Mouse (Mus musculus): ENCODE measurements around the gene Nlrc4. TPM values are rescaled to one million over a fixed set of nuclear protein-coding genes. Genes with fewer than 3 reads are reported as not detected.

Gene Nlrc4
- total and polyA plus RNA-seq, 3 experiments = 1.9 to 6.0 (median 3.3) TPM

DNA sequence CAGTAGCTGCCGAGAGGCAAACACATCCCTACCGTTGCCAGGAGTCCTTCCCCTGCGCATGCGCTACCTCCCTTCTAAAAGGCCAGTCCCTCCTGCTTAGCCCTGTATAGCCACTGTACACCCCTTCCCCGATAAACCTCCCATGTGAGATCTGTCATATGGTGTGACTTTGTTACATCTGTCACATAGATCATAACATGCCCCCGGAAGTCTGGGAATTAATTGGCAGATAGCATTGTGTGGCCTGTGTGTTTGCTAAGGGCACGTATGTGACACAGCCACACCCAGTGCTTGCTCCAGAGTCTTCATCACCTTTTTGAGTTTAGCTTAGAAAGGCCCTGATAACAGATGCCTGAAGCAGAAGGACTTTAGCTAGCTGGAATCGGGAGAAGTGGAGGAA lies 28.9 kb downstream of the Nlrc4 start:
- dilution Hi-C loops (cut with MboI; ENCODE audit: extremely low pct_ligation_motif_present, extremely low pct_unique_long_range_greater_than_20kb, low sequenced_read_pairs) (no loop called here), in situ Hi-C loops (cut with MboI; ENCODE audit: low pct_ligation_motif_present, low pct_unique_long_range_greater_than_20kb, low sequenced_read_pairs) (no loop called here)
- no peak for TF ChIP-seq KAT2A (IDR thresholded peaks at IDR 0.05; ENCODE audit: insufficient replicate concordance, low read length)
- no peak for TF ChIP-seq BHLHE40 (IDR thresholded peaks at IDR 0.05; ENCODE audit: low read depth, low read length)
- TF ChIP-seq MXI1 (IDR thresholded peaks at IDR 0.05; ENCODE audit: low read depth, low read length) = no peak
- no peak for TF ChIP-seq MAX (IDR thresholded peaks at IDR 0.05; ENCODE audit: low read length)
- no peak for TF ChIP-seq CHD2 (IDR thresholded peaks at IDR 0.05; ENCODE audit: low read length)
- no peak for TF ChIP-seq CHD1 (IDR thresholded peaks at IDR 0.05; ENCODE audit: low read depth, low read length)
- no peak for TF ChIP-seq ZC3H11A (IDR thresholded peaks at IDR 0.05; ENCODE audit: low read depth, low read length)
- no peak for TF ChIP-seq JUN (IDR thresholded peaks at IDR 0.05; ENCODE audit: insufficient read depth, low read depth, low read length)
- TF ChIP-seq TBP (conservative IDR thresholded peaks at IDR 0.05; ENCODE audit: low read depth, low read length) = no peak
- TF ChIP-seq ETS1 (conservative IDR thresholded peaks at IDR 0.05; ENCODE audit: low read depth, low read length) = no peak
- no peak for TF ChIP-seq CTCF (conservative IDR thresholded peaks at IDR 0.05 in 1 of 2, IDR thresholded peaks at IDR 0.05 in 1 of 2; ENCODE audit: low read depth in 2 of 2, low read length in 2 of 2)
- no peak for TF ChIP-seq POLR2A (IDR thresholded peaks at IDR 0.05; ENCODE audit: low read depth, low read length)
- TF ChIP-seq JUND (conservative IDR thresholded peaks at IDR 0.05; ENCODE audit: low read depth, low read length) = no peak
- no peak for TF ChIP-seq RCOR1 (conservative IDR thresholded peaks at IDR 0.05; ENCODE audit: low read depth, low read length)
- TF ChIP-seq IRF4 (IDR thresholded peaks at IDR 0.05; ENCODE audit: low read depth, low read length) = no peak
- TF ChIP-seq ZNF384 (IDR thresholded peaks at IDR 0.05; ENCODE audit: low read depth, low read length) = no peak
- no peak for TF ChIP-seq HCFC1 (IDR thresholded peaks at IDR 0.05; ENCODE audit: low read depth, low read length)
- no peak for DNase-seq (ENCODE audit: extremely low read depth)
- H3K9me3 ChIP-seq (replicated peaks; ENCODE audit: low read length) = no peaks in the 10 kb centered on the region
- no peak overlapping the region for H3K4me3 ChIP-seq (replicated peaks in 1 of 3; ENCODE audit: low read depth in 2 of 3, low read length in 2 of 3, poor library complexity in 1 of 3)
- H3K9ac ChIP-seq (ENCODE audit: insufficient read depth, low read depth) = no peak overlapping the region
- no peaks in the 10 kb centered on the region for H3K79me2 ChIP-seq (replicated peaks; ENCODE audit: control insufficient read depth, extremely low read depth, insufficient read depth, poor library complexity, severe bottlenecking)
- no peaks in the 10 kb centered on the region for H3K4me1 ChIP-seq (ENCODE audit: control insufficient read depth in 1 of 2, insufficient read depth in 2 of 2)
- H3K36me3 ChIP-seq (replicated peaks in 1 of 2; ENCODE audit: control insufficient read depth in 1 of 2, insufficient read depth in 1 of 2, low read length in 1 of 2) = peaks cover 17 to 78% of the 10 kb centered on the region in 2 experiments
- no peak overlapping the region for H3K27ac ChIP-seq (ENCODE audit: insufficient read depth, low read depth)
- no peaks in the 10 kb centered on the region for H3K27me3 ChIP-seq (replicated peaks)
- no peak overlapping the region for H3K4me2 ChIP-seq (ENCODE audit: insufficient read depth, low read depth, poor library complexity, severe bottlenecking)

- dilution Hi-C loops (cut with MboI; ENCODE audit: extremely low pct_ligation_motif_present, extremely low pct_unique_long_range_greater_than_20kb, low sequenced_read_pairs) (no loop called here), in situ Hi-C loops (cut with MboI; ENCODE audit: low pct_ligation_motif_present, low pct_unique_long_range_greater_than_20kb, low sequenced_read_pairs) (no loop called here)
- Histone ChIP-seq H3K27ac (ENCODE audit: insufficient read depth, low read depth) (no peak overlapping the region), H3K27me3 (replicated peaks) (no peaks in the 10 kb centered on the region), H3K79me2 (replicated peaks; ENCODE audit: control insufficient read depth, extremely low read depth, insufficient read depth, poor library complexity, severe bottlenecking) (no peaks in the 10 kb centered on the region), H3K4me3 (replicated peaks in 1 of 3; ENCODE audit: low read depth in 2 of 3, low read length in 2 of 3, poor library complexity in 1 of 3) (no peak overlapping the region), H3K4me2 (ENCODE audit: insufficient read depth, low read depth, poor library complexity, severe bottlenecking) (no peak overlapping the region), H3K36me3 (replicated peaks in 1 of 2; ENCODE audit: control insufficient read depth in 1 of 2, insufficient read depth in 1 of 2, low read length in 1 of 2) (peaks cover 39 to 88% of the 10 kb centered on the region in 2 experiments), H3K4me1 (ENCODE audit: control insufficient read depth in 1 of 2, insufficient read depth in 2 of 2) (no peaks in the 10 kb centered on the region), H3K9ac (ENCODE audit: insufficient read depth, low read depth) (no peak overlapping the region), H3K9me3 (replicated peaks; ENCODE audit: low read length) (no peaks in the 10 kb centered on the region)
- TF ChIP-seq CTCF (conservative IDR thresholded peaks at IDR 0.05 in 1 of 2, IDR thresholded peaks at IDR 0.05 in 1 of 2; ENCODE audit: low read depth in 2 of 2, low read length in 2 of 2) = no peak
- no peak for TF ChIP-seq CHD2 (IDR thresholded peaks at IDR 0.05; ENCODE audit: low read length)
- no peak for TF ChIP-seq TCF12 (IDR thresholded peaks at IDR 0.05; ENCODE audit: low read depth, low read length)
- no peak for TF ChIP-seq BHLHE40 (IDR thresholded peaks at IDR 0.05; ENCODE audit: low read depth, low read length)
- TF ChIP-seq JUN (IDR thresholded peaks at IDR 0.05; ENCODE audit: insufficient read depth, low read depth, low read length) = no peak
- TF ChIP-seq TBP (conservative IDR thresholded peaks at IDR 0.05; ENCODE audit: low read depth, low read length) = no peak
- no peak for TF ChIP-seq SIN3A (IDR thresholded peaks at IDR 0.05; ENCODE audit: low read length)
- no peak for TF ChIP-seq NRF1 (IDR thresholded peaks at IDR 0.05; ENCODE audit: low read depth, low read length)
- no peak for TF ChIP-seq USF2 (conservative IDR thresholded peaks at IDR 0.05; ENCODE audit: low read depth, low read length)
- TF ChIP-seq PAX5 (IDR thresholded peaks at IDR 0.05; ENCODE audit: low read length) = no peak
- TF ChIP-seq HCFC1 (IDR thresholded peaks at IDR 0.05; ENCODE audit: low read depth, low read length) = no peak
- TF ChIP-seq E2F4 (IDR thresholded peaks at IDR 0.05; ENCODE audit: insufficient replicate concordance, low read depth, low read length) = no peak
- TF ChIP-seq NELFE (IDR thresholded peaks at IDR 0.05; ENCODE audit: low read depth, low read length) = no peak
- TF ChIP-seq POLR2AphosphoS2 (IDR thresholded peaks at IDR 0.05; ENCODE audit: low read depth, low read length) = no peak
- no peak for TF ChIP-seq ZNF384 (IDR thresholded peaks at IDR 0.05; ENCODE audit: low read depth, low read length)
- no peak for TF ChIP-seq MAFK (IDR thresholded peaks at IDR 0.05; ENCODE audit: insufficient replicate concordance, low read length)
- TF ChIP-seq ETS1 (conservative IDR thresholded peaks at IDR 0.05; ENCODE audit: low read depth, low read length) = no peak
- no peak for DNase-seq (ENCODE audit: extremely low read depth)
These were observed 34.4 kb downstream of the Nlrc4 start for GRCm38 (mm10) chr17:74424401-74425005.
